ENCODE assay signal across 8 mouse cellular contexts in genomic region chr2:25465816-25466635, GRCm38 (mm10). TPM values are rescaled to one million over a fixed set of nuclear protein-coding genes. Genes with fewer than 3 reads are reported as not detected.
DNase-seq lines count a peak whose midpoint lies in the region; ATAC-seq lines count a peak whose summit lies in the region.

No protein-coding gene starts in this region.

- no peak overlapping the region for H3K4me3 ChIP-seq in hindbrain, embryonic 11.5 days (ENCODE audit: low read depth, low read length)
- H3K4me3 ChIP-seq in hindbrain, embryonic 12.5 days: no peak overlapping the region

- no peaks in the 10 kb centered on the region for H3K9me3 ChIP-seq in hindbrain, embryonic 11.5 days (ENCODE audit: control insufficient read depth, low read length)
- no peaks in the 10 kb centered on the region for H3K9me3 ChIP-seq in hindbrain, embryonic 12.5 days (replicated peaks)

- H3K9ac ChIP-seq in hindbrain, embryonic 11.5 days (ENCODE audit: low read depth, low read length): no peak overlapping the region
- H3K9ac ChIP-seq in hindbrain, embryonic 12.5 days: no peak overlapping the region

- no peaks in the 10 kb centered on the region for H3K4me1 ChIP-seq in hindbrain, embryonic 11.5 days (replicated peaks; ENCODE audit: control insufficient read depth, insufficient read depth, low read length)
- H3K4me1 ChIP-seq in hindbrain, embryonic 12.5 days: peaks cover 18% of the 10 kb centered on the region

- H3K36me3 ChIP-seq in hindbrain, embryonic 11.5 days (ENCODE audit: control insufficient read depth, insufficient read depth, low read length): no peaks in the 10 kb centered on the region
- no peaks in the 10 kb centered on the region for H3K36me3 ChIP-seq in hindbrain, embryonic 12.5 days

- no peaks in the 10 kb centered on the region for H3K27me3 ChIP-seq in hindbrain, embryonic 11.5 days (ENCODE audit: control insufficient read depth, insufficient read depth, low read length)
- H3K27me3 ChIP-seq in hindbrain, embryonic 12.5 days: 0 out of 2 replicates have a peak, but pooled peaks cover 7% of the 10 kb centered on the region

- ATAC-seq in hindbrain, embryonic 11.5 days (ENCODE audit: low FRiP score): no peak
- no peak for ATAC-seq in hindbrain, embryonic 12.5 days (ENCODE audit: low FRiP score)

- H3K4me2 ChIP-seq in hindbrain, embryonic 11.5 days (replicated peaks; ENCODE audit: low read depth, low read length): no peak overlapping the region
- H3K4me2 ChIP-seq in hindbrain, embryonic 12.5 days (replicated peaks): no peak overlapping the region

- 0 out of 2 replicates have a peak overlapping the region, but pooled peaks have one; percentile 17 for H3K27ac ChIP-seq in hindbrain, embryonic 11.5 days (ENCODE audit: low read depth, low read length)
- H3K27ac ChIP-seq in hindbrain, embryonic 12.5 days: no peak overlapping the region

- 56% methylated on average over 10 of the region's 10 CpGs for WGBS in hindbrain, embryonic 11.5 days
- 57% methylated on average over 10 of the region's 10 CpGs for WGBS in hindbrain, embryonic 12.5 days

- DNase-seq in hindbrain, embryonic 11.5 days (ENCODE audit: low spot score): no peak
- DNase-seq in embryo, embryonic 10.5 days (ENCODE audit: low spot score): peak; percentile 6
- peak; percentile 35 for DNase-seq in lung, postnatal 36 days
- DNase-seq in spleen, postnatal 36 days (ENCODE audit: low spot score in 2 of 2): peak; percentile 86 to 88
- no peak for DNase-seq in Muller cell, postnatal 12 days (ENCODE audit: inconsistent ontology term)
- no peak for DNase-seq in right cerebral cortex, postnatal 10 days (ENCODE audit: low spot score in 2 of 2)
- no peak for DNase-seq in frontal cortex, postnatal 36 days (ENCODE audit: low spot score in 2 of 2)

RNA-seq across cellular contexts. Expression of gene Ptgds, which starts 3.8 kb away (rescaled TPM):
- 0.39 and 0.64 TPM in 2 replicates for polyA plus RNA-seq in hindbrain, embryonic 11.5 days (2014; fragmentation: Nextera tagmentation; extraction: Ambion mirVana)
- polyA plus RNA-seq in hindbrain, embryonic 12.5 days (2016; fragmentation: Nextera tagmentation; extraction: Ambion mirVana): 2.8 and 3.0 TPM in 2 replicates

RNA-seq across cellular contexts. Expression of gene Paxx, which starts 5.1 kb away (rescaled TPM):
- 27.6 and 28.0 TPM in 2 replicates for polyA plus RNA-seq in hindbrain, embryonic 11.5 days (2014; fragmentation: Nextera tagmentation; extraction: Ambion mirVana)
- 41.6 and 49.4 TPM in 2 replicates for polyA plus RNA-seq in hindbrain, embryonic 12.5 days (2016; fragmentation: Nextera tagmentation; extraction: Ambion mirVana)

RNA-seq across cellular contexts. Expression of gene Clic3, which starts 9.4 kb away (rescaled TPM):
- 0.57 TPM in 1 of 2 replicates, not detected in the other for polyA plus RNA-seq in hindbrain, embryonic 11.5 days (2014; fragmentation: Nextera tagmentation; extraction: Ambion mirVana)
- polyA plus RNA-seq in hindbrain, embryonic 12.5 days (2016; fragmentation: Nextera tagmentation; extraction: Ambion mirVana): 2.3 and 2.4 TPM in 2 replicates

RNA-seq across cellular contexts. Expression of gene Lcn12, which starts 27.7 kb away (rescaled TPM):
- not detected in 2 replicates for polyA plus RNA-seq in hindbrain, embryonic 11.5 days (2014; fragmentation: Nextera tagmentation; extraction: Ambion mirVana)
- polyA plus RNA-seq in hindbrain, embryonic 12.5 days (2016; fragmentation: Nextera tagmentation; extraction: Ambion mirVana): not detected in 2 replicates

RNA-seq across cellular contexts. Expression of gene Fbxw5, which starts 34.5 kb away (rescaled TPM):
- 64.2 and 75.3 TPM in 2 replicates for polyA plus RNA-seq in hindbrain, embryonic 11.5 days (2014; fragmentation: Nextera tagmentation; extraction: Ambion mirVana)
- 106 and 116 TPM in 2 replicates for polyA plus RNA-seq in hindbrain, embryonic 12.5 days (2016; fragmentation: Nextera tagmentation; extraction: Ambion mirVana)

Comparison
In these comparisons a context has a peak if more than half of its experiments do, and no peak if none do; other contexts are left out.
1. DNase-seq: peak in embryo, embryonic 10.5 days (single experiment), lung, postnatal 36 days (single experiment) and spleen, postnatal 36 days (2 of 2); none in hindbrain, embryonic 11.5 days (single experiment), Muller cell, postnatal 12 days (single experiment), right cerebral cortex, postnatal 10 days (0 of 2) and frontal cortex, postnatal 36 days (0 of 2).